Mouse (Mus musculus) frontal cortex, postnatal 36 days (tissue): ENCODE measurements around the gene E2f7.
"Not testable (repeated sequence)": the region's sequence is repeated elsewhere in the genome, so short reads cannot be mapped to it uniquely, and the experiment has no call there.

ENCODE experiments used
- DNase-seq, 2 experiments: peaks; one replicate each; pipeline ENCODE4 v3.0.0; 2022; ENCODE audit warnings: low spot score in 2 of 2

The E2f7 gene

GRCm38 (mm10) chr10:110744686-110745639, at the start of gene E2f7:
Gene E2f7 (plus strand): TSS chr10:110745439.
- DNase-seq = peak; percentile 83 to 86

- DNase-seq = no peak
Observed at GRCm38 (mm10) chr10:110701276-110701675, 44.0 kb upstream of the E2f7 start.

GRCm38 (mm10) chr10:110705672-110706071, 39.6 kb upstream of the E2f7 start:
- no peak for DNase-seq

- DNase-seq = no peak
Observed at GRCm38 (mm10) chr10:110707390-110708113, 37.7 kb upstream of the E2f7 start.

- no peak for DNase-seq
Observed at GRCm38 (mm10) chr10:110716887-110717286, 28.4 kb upstream of the E2f7 start.

GRCm38 (mm10) chr10:110726431-110726830, 18.8 kb upstream of the E2f7 start:
- no peak for DNase-seq

- peak in 1 of 2 experiments; percentile 8 for DNase-seq
Observed at GRCm38 (mm10) chr10:110727816-110728215, 17.4 kb upstream of the E2f7 start.

GRCm38 (mm10) chr10:110733343-110733742, 11.9 kb upstream of the E2f7 start:
- peak; percentile 75 to 78 for DNase-seq

GRCm38 (mm10) chr10:110743701-110744100, 1.5 kb upstream of the E2f7 start:
- no peak for DNase-seq

- DNase-seq = no peak
Observed at GRCm38 (mm10) chr10:110744120-110744519, 1.1 kb upstream of the E2f7 start.

GRCm38 (mm10) chr10:110745640-110746032, 397 bp downstream of the E2f7 start:
- DNase-seq = no peak

- DNase-seq = no peak
Observed at GRCm38 (mm10) chr10:110749081-110749480, 3.8 kb downstream of the E2f7 start.

- no peak for DNase-seq
Observed at GRCm38 (mm10) chr10:110749510-110750305, 4.5 kb downstream of the E2f7 start.

GRCm38 (mm10) chr10:110752849-110753248, 7.6 kb downstream of the E2f7 start:
- DNase-seq = no peak

GRCm38 (mm10) chr10:110755556-110755955, 10.3 kb downstream of the E2f7 start:
- no peak for DNase-seq

GRCm38 (mm10) chr10:110756271-110756793, 11.1 kb downstream of the E2f7 start:
- no peak for DNase-seq

GRCm38 (mm10) chr10:110760552-110760951, 15.3 kb downstream of the E2f7 start:
- not testable (repeated sequence) for DNase-seq

GRCm38 (mm10) chr10:110762134-110762884, 17.1 kb downstream of the E2f7 start:
- no peak for DNase-seq

GRCm38 (mm10) chr10:110763416-110763815, 18.2 kb downstream of the E2f7 start:
- DNase-seq = no peak

GRCm38 (mm10) chr10:110769538-110769937, 24.3 kb downstream of the E2f7 start:
- DNase-seq = peak in 1 of 2 experiments; percentile 38

GRCm38 (mm10) chr10:110773201-110773600, 28.0 kb downstream of the E2f7 start:
- DNase-seq = no peak
